Mouse (Mus musculus) heart, adult 11 months (tissue): ENCODE data around the gene Gtse1.
A peak's percentile ranks its signal among the peaks of the same experiment; 100 is the strongest.

Experiments used
- DNase-seq: peaks from one replicate; pipeline ENCODE4 v3.0.0; 2022

Gene Gtse1

GRCm38 (mm10) chr15:85877336-85877735 is 17.8 kb downstream of the Gtse1 start:
- DNase-seq, result no peak

- DNase-seq, result peak; percentile 99
Observed at GRCm38 (mm10) chr15:85878848-85879497, 19.4 kb downstream of the Gtse1 start, which contains the start of gene Trmu. Gene Trmu (plus strand): TSS chr15:85879312.

DNA sequence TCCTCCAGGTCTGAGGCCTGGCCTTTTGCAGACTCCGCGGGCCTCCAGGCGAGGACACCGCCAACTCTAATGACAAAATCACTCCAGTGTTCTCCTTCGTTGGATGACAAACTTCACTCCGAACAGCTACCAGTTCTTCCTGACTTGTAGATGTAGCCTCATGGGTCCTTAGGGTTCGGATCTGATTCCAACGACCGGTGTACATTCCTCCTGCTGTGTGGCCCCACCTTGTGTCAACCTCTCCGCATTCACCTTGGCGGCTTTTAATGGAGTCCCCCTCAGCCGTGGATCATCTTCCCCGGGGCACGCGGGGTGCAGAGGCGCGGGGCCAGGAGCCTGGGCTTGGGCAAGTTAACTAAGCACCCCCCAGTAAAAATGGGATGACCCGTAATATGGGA is 20.0 kb downstream of the Gtse1 start:
- DNase-seq, result peak; percentile 95

DNA sequence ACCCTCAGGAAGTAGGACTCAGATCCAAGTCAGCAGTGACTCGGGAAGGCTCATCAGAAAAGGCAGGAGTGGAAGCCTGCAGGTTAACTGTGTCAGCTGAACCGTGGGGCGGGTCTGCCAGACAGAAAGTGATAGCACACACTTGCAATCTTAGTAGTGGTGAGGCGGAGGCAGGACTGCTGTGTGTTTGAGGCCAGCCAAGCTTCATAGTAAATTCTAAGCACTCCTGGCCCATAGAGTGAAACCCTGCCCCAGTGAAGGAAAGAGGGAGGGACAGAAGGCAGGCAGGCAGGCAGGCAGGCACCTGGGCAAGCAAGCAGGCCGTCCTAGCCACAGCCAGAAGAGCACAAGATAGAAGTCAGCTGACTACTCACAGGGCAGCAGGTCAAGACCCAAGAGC is 26.1 kb downstream of the Gtse1 start:
- no peak for DNase-seq

- DNase-seq, result no peak
Observed at GRCm38 (mm10) chr15:85889235-85889634, 29.7 kb downstream of the Gtse1 start.

DNA sequence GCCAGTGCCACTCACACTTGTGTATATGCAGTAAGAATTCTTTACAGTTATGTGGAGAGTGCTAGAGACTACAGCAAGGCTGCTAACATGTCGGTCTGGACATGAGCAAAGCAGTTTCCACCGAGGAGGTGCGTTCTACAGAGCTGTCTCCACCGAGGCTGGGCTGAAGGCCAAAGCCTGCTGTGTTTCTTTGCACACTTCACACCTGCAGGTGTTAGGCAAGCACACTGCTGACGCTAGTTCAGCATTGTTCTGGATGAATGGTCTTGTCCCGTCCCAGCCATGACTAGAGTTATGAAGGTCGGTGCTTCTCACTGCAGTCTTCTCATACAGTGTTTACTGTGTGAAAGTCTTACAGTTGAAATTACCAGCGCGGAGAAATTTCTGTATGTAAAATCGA is 32.4 kb downstream of the Gtse1 start:
- DNase-seq, result no peak

GRCm38 (mm10) chr15:85892498-85893118 is 33.1 kb downstream of the Gtse1 start:
- DNase-seq, result no peak

DNA sequence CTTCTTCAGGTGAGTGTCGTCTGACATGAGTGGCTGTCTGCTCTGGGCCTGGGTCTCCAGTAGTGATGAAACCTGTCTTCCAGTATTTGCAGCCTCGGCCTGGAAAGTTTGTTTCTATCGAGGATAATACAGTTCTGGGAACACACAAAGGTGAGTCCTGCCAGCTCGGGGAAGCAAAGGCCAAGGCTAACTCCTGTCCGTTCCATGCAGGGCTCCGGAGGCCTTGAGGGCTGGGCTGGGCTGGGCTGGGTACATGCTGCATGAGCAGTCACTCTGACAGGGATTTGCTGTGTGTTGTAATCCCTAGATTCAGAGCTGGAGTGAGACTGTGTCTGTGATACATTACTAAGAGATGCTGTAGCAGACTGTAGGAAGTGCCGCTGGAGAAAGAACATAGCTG is 34.3 kb downstream of the Gtse1 start:
- DNase-seq, result no peak

- no peak for DNase-seq
Observed at GRCm38 (mm10) chr15:85896284-85896683, 36.7 kb downstream of the Gtse1 start.

- DNase-seq, result no peak
Observed at GRCm38 (mm10) chr15:85897113-85897512, 37.6 kb downstream of the Gtse1 start.

GRCm38 (mm10) chr15:85899396-85899795 is 39.9 kb downstream of the Gtse1 start:
- no peak for DNase-seq

DNA sequence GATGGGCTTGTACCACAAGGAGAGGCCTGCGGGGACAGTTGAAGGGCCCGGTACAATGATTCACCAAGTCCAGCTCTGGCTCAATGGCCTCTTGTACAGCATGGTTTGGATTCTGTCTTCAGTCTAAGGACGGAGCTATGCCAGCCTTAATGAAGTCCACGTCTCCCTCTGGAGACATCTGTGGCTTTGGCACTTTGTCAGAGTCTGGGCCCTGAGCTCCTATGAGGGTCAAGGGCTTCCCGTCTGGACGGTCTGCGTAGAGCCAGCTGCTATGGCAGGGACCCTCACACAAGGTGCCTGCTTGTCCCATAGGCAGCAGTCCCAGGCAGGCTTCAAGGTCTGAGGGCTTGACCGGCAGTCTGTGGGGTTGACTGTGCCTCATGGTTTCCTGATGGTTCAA is 40.8 kb downstream of the Gtse1 start:
- DNase-seq, result no peak

- no peak for DNase-seq
Observed at GRCm38 (mm10) chr15:85900801-85901200, 41.3 kb downstream of the Gtse1 start.

GRCm38 (mm10) chr15:85902505-85902904 is 43.0 kb downstream of the Gtse1 start:
- no peak for DNase-seq

DNA sequence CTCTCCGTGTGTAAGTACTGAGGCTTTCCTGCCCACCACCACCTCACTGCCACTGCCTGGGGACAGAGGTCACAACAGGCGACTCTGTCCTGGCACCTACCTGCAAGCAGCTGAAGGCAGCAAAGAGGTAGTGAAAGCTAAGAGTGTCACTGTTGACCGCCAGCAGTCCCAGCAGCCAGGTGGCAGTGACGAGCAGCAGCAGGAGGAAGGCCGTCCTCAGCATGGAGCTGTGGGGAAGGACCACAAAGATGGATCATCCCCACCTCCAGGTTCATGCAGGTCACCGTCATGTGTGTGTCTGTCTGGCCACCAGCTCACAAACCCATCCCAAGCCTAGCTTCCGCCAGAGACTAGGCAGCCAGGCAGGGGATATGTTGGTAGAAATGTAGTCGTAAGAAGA is 44.3 kb downstream of the Gtse1 start:
- DNase-seq, result no peak

DNA sequence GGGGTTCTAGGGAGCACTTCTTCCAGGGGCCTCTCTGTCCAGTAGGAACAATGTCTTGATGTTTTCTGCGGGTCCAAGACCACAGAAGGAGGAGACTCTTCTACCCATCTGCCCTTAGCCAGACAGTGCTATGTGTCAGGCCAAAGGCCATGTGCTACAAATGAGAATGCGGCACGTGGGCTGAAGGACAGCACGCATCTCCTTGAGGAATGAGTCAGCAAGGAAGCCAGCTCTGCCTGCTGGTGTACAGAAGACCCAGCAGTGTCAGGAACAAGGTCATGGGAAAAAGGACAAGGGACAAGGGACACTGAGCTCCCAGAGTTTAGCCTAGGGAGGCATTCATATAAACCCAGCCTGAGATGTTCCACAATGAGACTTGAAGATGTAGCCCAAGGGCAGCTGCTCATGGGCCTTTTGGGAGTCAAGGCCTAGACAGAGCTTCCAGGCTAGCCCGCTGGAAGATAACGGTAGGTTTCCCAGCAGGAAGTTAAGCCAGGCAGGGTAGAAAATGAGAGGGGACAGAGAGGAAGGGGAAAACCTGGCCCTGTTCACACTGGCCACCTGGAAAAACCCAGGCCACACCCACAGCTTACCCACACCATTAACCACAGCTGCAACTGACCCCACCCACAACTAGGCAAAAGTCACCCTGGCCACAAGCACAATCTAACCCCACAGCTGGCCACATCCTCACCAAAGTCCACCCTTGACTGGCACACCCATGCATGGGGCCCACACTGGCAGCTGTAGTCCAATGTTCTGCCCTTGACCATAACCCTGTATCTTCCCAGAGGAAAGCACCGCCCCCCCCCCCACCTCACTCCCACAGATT is 49.3 kb downstream of the Gtse1 start:
- DNase-seq, result no peak

DNA sequence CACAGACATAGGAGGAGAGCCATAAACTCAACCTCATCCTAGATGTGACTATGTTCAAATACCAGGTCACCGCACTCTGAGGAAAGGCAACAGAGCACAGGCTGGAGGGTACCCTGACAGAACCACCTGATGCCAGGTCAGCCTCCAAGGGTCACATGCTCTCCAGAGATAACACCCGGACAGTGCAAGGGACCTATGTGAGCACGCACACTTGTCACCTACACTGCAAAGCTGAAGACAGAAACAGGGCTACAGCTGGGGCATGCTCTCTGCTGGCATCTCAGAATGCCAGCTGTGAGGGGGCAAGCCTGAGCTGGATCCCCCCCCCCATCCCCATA is 49.9 kb downstream of the Gtse1 start:
- no peak for DNase-seq

GRCm38 (mm10) chr15:85909931-85910330 is 50.4 kb downstream of the Gtse1 start:
- no peak for DNase-seq

GRCm38 (mm10) chr15:85913605-85914004 is 54.1 kb downstream of the Gtse1 start:
- no peak for DNase-seq

- no peak for DNase-seq
Observed at GRCm38 (mm10) chr15:85919191-85919891, 59.8 kb downstream of the Gtse1 start.

GRCm38 (mm10) chr15:85919892-85920248 is 60.3 kb downstream of the Gtse1 start:
- DNase-seq, result no peak

DNA sequence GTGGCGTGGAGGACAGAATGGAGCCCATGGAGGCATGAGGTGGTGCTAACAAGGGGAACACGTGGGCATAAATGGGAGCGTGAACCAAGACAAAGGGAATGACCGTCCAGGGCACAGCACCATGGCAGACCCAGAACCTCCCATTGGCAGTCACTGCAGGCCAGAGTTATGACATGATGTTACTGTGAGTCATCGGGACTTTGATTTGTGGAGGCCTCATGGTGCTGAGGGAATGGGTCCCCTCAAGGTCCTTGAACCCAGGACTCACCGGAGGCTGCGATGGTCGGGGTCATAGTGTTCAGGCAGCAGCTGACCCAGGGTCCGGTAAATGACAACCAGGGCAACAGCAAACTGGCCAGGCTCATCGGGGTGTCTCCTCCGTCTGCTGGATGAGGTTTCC is 62.3 kb downstream of the Gtse1 start:
- no peak for DNase-seq
